Mouse (Mus musculus): ENCODE results near the gene Bach1. TPM values are rescaled to one million over a fixed set of nuclear protein-coding genes. Genes with fewer than 3 reads are reported as not detected.

The Bach1 gene
- total and polyA plus RNA-seq, 3 experiments = 8.3 to 27.9 (median 26.4) TPM

- Histone ChIP-seq H3K4me3 (no peak overlapping the region), H3K27ac (no peak overlapping the region), H3K4me1 (ENCODE audit: control insufficient read depth, insufficient read depth, low read length) (no peaks in the 10 kb centered on the region), H3K27me3 (ENCODE audit: control insufficient read depth, insufficient read depth, low read length) (no peaks in the 10 kb centered on the region), H3K79me2 (replicated peaks; ENCODE audit: control insufficient read depth, insufficient read depth, low read length) (no peaks in the 10 kb centered on the region), H3K36me3 (ENCODE audit: control insufficient read depth, insufficient read depth, low read length) (no peaks in the 10 kb centered on the region), H3K9ac (ENCODE audit: low read depth, low read length) (no peak overlapping the region)
- no peak for DNase-seq
- WGBS = 62% methylated on average over 11 of the region's 11 CpGs
- no peak for TF ChIP-seq POLR2A (IDR thresholded peaks at IDR 0.05; ENCODE audit: insufficient read depth, low read depth, low read length)
- TF ChIP-seq EP300 (IDR thresholded peaks at IDR 0.05; ENCODE audit: insufficient read depth, low read depth, low read length) = no peak
- TF ChIP-seq CTCF (IDR thresholded peaks at IDR 0.05) = no peak
- intact Hi-C loops (cut with DNase I) = no loop called here
Measured at GRCm38 (mm10) chr16:87736106-87736505, 37.4 kb downstream of the Bach1 start.

- no peak for DNase-seq
- Histone ChIP-seq H3K4me1 (ENCODE audit: control insufficient read depth, insufficient read depth, low read length) (no peaks in the 10 kb centered on the region), H3K9ac (ENCODE audit: low read depth, low read length) (no peak overlapping the region), H3K27ac (no peak overlapping the region), H3K27me3 (ENCODE audit: control insufficient read depth, insufficient read depth, low read length) (no peaks in the 10 kb centered on the region), H3K4me3 (no peak overlapping the region), H3K36me3 (ENCODE audit: control insufficient read depth, insufficient read depth, low read length) (no peaks in the 10 kb centered on the region), H3K79me2 (replicated peaks; ENCODE audit: control insufficient read depth, insufficient read depth, low read length) (no peaks in the 10 kb centered on the region)
- intact Hi-C loops (cut with DNase I) = no loop called here
- no peak for TF ChIP-seq EP300 (IDR thresholded peaks at IDR 0.05; ENCODE audit: insufficient read depth, low read depth, low read length)
- TF ChIP-seq CTCF (IDR thresholded peaks at IDR 0.05) = no peak
- no peak for TF ChIP-seq POLR2A (IDR thresholded peaks at IDR 0.05; ENCODE audit: insufficient read depth, low read depth, low read length)
- 65% methylated on average over 8 of the region's 8 CpGs for WGBS
Measured at GRCm38 (mm10) chr16:87737296-87737695, 38.6 kb downstream of the Bach1 start.

DNA sequence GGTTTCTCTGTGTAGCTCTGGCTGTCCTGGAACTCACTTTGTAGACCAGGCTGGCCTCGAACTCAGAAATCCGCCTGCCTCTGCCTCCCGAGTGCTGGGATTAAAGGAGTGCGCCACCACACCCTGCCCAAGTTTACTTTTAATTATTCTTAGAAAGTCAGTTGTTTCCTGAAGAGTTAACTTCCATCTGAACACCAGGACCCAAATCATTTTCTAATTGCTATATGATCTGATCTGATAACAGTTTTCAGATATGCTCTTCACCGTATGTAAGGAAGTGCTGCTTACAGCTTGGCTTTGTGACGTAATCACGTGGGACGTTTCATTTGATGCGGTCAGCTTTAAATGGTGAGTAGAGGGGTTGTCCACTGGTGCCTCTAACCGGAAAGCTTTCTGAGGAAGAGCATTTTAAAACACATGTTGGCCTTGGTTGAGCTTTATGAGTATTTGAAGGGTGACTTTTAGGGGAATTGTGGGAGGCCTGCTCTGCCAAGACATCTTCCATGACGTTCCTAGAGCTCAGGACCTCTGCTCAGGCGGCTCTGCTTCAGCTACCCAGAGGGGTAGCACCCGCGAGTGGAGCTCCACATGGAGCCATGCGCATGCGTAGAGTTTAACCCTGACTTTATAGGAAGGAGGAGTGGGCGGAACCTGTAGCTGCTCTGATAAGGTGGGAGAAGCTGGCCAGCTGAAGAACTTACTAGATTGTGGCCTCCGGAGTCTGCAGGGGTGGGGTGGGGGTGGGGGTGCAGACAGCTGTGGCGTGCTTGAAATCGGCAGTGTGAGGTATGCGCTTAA is 39.3 kb downstream of the Bach1 start:
- Histone ChIP-seq H3K27ac (no peak overlapping the region), H3K79me2 (replicated peaks; ENCODE audit: control insufficient read depth, insufficient read depth, low read length) (no peaks in the 10 kb centered on the region), H3K36me3 (ENCODE audit: control insufficient read depth, insufficient read depth, low read length) (no peaks in the 10 kb centered on the region), H3K9ac (ENCODE audit: low read depth, low read length) (no peak overlapping the region), H3K4me1 (ENCODE audit: control insufficient read depth, insufficient read depth, low read length) (no peaks in the 10 kb centered on the region), H3K4me3 (no peak overlapping the region), H3K27me3 (ENCODE audit: control insufficient read depth, insufficient read depth, low read length) (no peaks in the 10 kb centered on the region)
- intact Hi-C loops (cut with DNase I) = no loop called here
- TF ChIP-seq EP300 (IDR thresholded peaks at IDR 0.05; ENCODE audit: insufficient read depth, low read depth, low read length) = no peak
- no peak for DNase-seq
- 69% methylated on average over 21 of the region's 21 CpGs for WGBS

GRCm38 (mm10) chr16:87741034-87741715 is 42.4 kb downstream of the Bach1 start:
- Histone ChIP-seq H3K27me3 (ENCODE audit: control insufficient read depth, insufficient read depth, low read length) (no peaks in the 10 kb centered on the region), H3K79me2 (replicated peaks; ENCODE audit: control insufficient read depth, insufficient read depth, low read length) (no peaks in the 10 kb centered on the region), H3K36me3 (ENCODE audit: control insufficient read depth, insufficient read depth, low read length) (no peaks in the 10 kb centered on the region), H3K4me3 (no peak overlapping the region), H3K4me1 (ENCODE audit: control insufficient read depth, insufficient read depth, low read length) (no peaks in the 10 kb centered on the region), H3K9ac (ENCODE audit: low read depth, low read length) (no peak overlapping the region), H3K27ac (no peak overlapping the region)
- TF ChIP-seq POLR2A (IDR thresholded peaks at IDR 0.05; ENCODE audit: insufficient read depth, low read depth, low read length) (no peak), EP300 (IDR thresholded peaks at IDR 0.05; ENCODE audit: insufficient read depth, low read depth, low read length) (no peak), CTCF (IDR thresholded peaks at IDR 0.05) (no peak)
- DNase-seq = no peak
- WGBS = 86% methylated on average over 9 of the region's 9 CpGs
- intact Hi-C loops (cut with DNase I) = no loop called here

- intact Hi-C loops (cut with DNase I) = no loop called here
- TF ChIP-seq EP300 (IDR thresholded peaks at IDR 0.05; ENCODE audit: insufficient read depth, low read depth, low read length) (no peak), POLR2A (IDR thresholded peaks at IDR 0.05; ENCODE audit: insufficient read depth, low read depth, low read length) (no peak), CTCF (IDR thresholded peaks at IDR 0.05) (no peak)
- WGBS = 73% methylated on average over 3 of the region's 3 CpGs
Measured at GRCm38 (mm10) chr16:87743661-87744060, 44.9 kb downstream of the Bach1 start.

DNA sequence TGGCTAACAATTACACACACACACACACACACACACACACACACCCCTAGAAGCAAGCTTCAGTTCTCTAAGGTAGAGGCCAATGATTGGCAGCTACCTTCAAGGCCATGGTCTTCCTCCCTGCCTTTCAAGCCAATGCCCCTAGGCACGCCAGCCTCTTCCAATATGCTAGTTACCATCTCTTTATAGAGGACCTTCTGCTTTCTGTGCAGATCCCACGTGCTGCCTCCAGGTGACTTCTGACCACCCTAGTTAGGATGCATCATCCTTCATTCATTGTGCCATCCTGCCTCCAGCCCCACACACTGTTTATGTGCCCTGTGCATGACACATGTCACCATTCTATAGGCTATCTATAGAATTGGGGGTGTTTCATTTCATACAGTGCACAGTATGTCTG is 45.6 kb downstream of the Bach1 start:
- Histone ChIP-seq H3K27ac (no peak overlapping the region), H3K9ac (ENCODE audit: low read depth, low read length) (no peak overlapping the region), H3K79me2 (replicated peaks; ENCODE audit: control insufficient read depth, insufficient read depth, low read length) (no peaks in the 10 kb centered on the region), H3K4me3 (no peak overlapping the region), H3K27me3 (ENCODE audit: control insufficient read depth, insufficient read depth, low read length) (no peaks in the 10 kb centered on the region), H3K36me3 (ENCODE audit: control insufficient read depth, insufficient read depth, low read length) (no peaks in the 10 kb centered on the region), H3K4me1 (ENCODE audit: control insufficient read depth, insufficient read depth, low read length) (no peaks in the 10 kb centered on the region)
- TF ChIP-seq EP300 (IDR thresholded peaks at IDR 0.05; ENCODE audit: insufficient read depth, low read depth, low read length) = no peak
- 91% methylated on average over 2 of the region's 2 CpGs for WGBS
- intact Hi-C loops (cut with DNase I) = no loop called here
- DNase-seq = no peak

More at GRCm38 (mm10) chr16:87743661-87744060, 44.9 kb downstream of the Bach1 start:
- no peak overlapping the region for H3K27ac ChIP-seq
- no peak overlapping the region for H3K9ac ChIP-seq (ENCODE audit: low read depth, low read length)
- H3K36me3 ChIP-seq (ENCODE audit: control insufficient read depth, insufficient read depth, low read length) = no peaks in the 10 kb centered on the region
- no peaks in the 10 kb centered on the region for H3K4me1 ChIP-seq (ENCODE audit: control insufficient read depth, insufficient read depth, low read length)
- H3K27me3 ChIP-seq (ENCODE audit: control insufficient read depth, insufficient read depth, low read length) = no peaks in the 10 kb centered on the region
- H3K79me2 ChIP-seq (replicated peaks; ENCODE audit: control insufficient read depth, insufficient read depth, low read length) = no peaks in the 10 kb centered on the region
- H3K4me3 ChIP-seq = no peak overlapping the region
- DNase-seq = no peak
